Mouse (Mus musculus): Measurements from ENCODE around the gene Vmp1.

DNA sequence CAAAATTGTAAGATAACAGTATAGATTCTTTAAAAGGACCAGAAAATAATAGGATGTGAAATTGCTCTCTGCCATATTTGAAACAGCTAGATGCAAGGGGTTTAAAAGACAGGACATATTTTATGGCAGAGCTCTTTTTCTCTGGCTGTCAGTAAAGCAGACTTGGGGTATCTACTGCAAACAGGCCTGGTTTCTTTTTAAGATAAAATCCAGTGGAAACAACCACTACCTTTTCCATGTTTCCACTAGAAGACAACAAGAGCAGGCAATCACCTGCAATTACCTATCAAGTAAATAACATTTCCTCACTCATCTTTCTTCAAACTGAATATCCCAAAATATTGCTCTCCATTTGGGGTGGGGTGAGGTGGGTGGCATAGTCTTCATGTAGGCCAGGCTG is 19.7 kb downstream of the Vmp1 start:
- TF ChIP-seq HCFC1 (IDR thresholded peaks at IDR 0.05; ENCODE audit: low read depth, low read length) = no peak
- TF ChIP-seq CTCF (conservative IDR thresholded peaks at IDR 0.05 in 1 of 2, IDR thresholded peaks at IDR 0.05 in 1 of 2; ENCODE audit: low read depth in 2 of 2, low read length in 2 of 2) = no peak
- TF ChIP-seq POLR2AphosphoS2 (IDR thresholded peaks at IDR 0.05; ENCODE audit: low read depth, low read length) = no peak
- TF ChIP-seq EP300 (IDR thresholded peaks at IDR 0.05; ENCODE audit: low read length) = no peak
- TF ChIP-seq POLR2A (IDR thresholded peaks at IDR 0.05; ENCODE audit: low read depth, low read length) = no peak
- TF ChIP-seq E2F4 (IDR thresholded peaks at IDR 0.05; ENCODE audit: insufficient replicate concordance, low read depth, low read length) = no peak
- TF ChIP-seq CHD1 (IDR thresholded peaks at IDR 0.05; ENCODE audit: low read depth, low read length) = no peak
- TF ChIP-seq MEF2A (IDR thresholded peaks at IDR 0.05; ENCODE audit: borderline replicate concordance, low read depth, low read length) = no peak
- TF ChIP-seq USF1 (IDR thresholded peaks at IDR 0.05; ENCODE audit: low read depth, low read length) = no peak

Measured in CH12.LX (cell line).